Mouse (Mus musculus): ENCODE data around the gene Lama1.

GRCm38 (mm10) chr17:67711361-67711760 is 14.3 kb downstream of the Lama1 start:
- TF ChIP-seq POLR2A (IDR thresholded peaks at IDR 0.05; ENCODE audit: low read depth, low read length), result no peak
- TF ChIP-seq CTCF (IDR thresholded peaks at IDR 0.05; ENCODE audit: borderline replicate concordance, insufficient read depth, low read length), result no peak
